Comparison of ENCODE assay signal across 12 mouse cellular contexts in genomic region chr15:13244306-13244705, GRCm38 (mm10).
DNase-seq lines count a peak whose midpoint lies in the region; ATAC-seq and TF ChIP-seq lines count a peak whose summit lies in the region.
"Had no signal": no experiment of that assay in that cellular context is flagged by ENCODE, and none has a peak within 500 bp of the region (broad histone marks: within the 10 kb centered on the region; RNA-seq: fewer than 3 reads in every experiment).

No protein-coding gene starts in this region.

- no peak for TF ChIP-seq POLR2A in lung, adult 2 months (IDR thresholded peaks at IDR 0.05; ENCODE audit: borderline replicate concordance, extremely low read depth, low read depth, low read length)

- H3K36me3 ChIP-seq in lung, embryonic 16.5 days (ENCODE audit: control insufficient read depth, insufficient read depth, low read length): no peaks in the 10 kb centered on the region
- H3K36me3 ChIP-seq in embryonic facial prominence, embryonic 10.5 days (replicated peaks): no peaks in the 10 kb centered on the region
- H3K36me3 ChIP-seq in hindbrain, embryonic 16.5 days (ENCODE audit: control insufficient read depth, insufficient read depth, low read length): no peaks in the 10 kb centered on the region
- H3K36me3 ChIP-seq in neural tube, embryonic 13.5 days: no peaks in the 10 kb centered on the region
- H3K36me3 ChIP-seq: forebrain, embryonic 10.5 days; limb, embryonic 10.5 days had no signal

- no peak overlapping the region for H3K4me2 ChIP-seq in lung, embryonic 16.5 days (ENCODE audit: low read depth, low read length)
- H3K4me2 ChIP-seq in hindbrain, embryonic 16.5 days (ENCODE audit: low read length): peak overlapping the region; percentile 14; the same call in 1 of the 2 replicates
- H3K4me2 ChIP-seq in neural tube, embryonic 13.5 days: peak overlapping the region; percentile 32

- 43% methylated on average over 14 of the region's 14 CpGs for WGBS in lung, embryonic 16.5 days
- WGBS in lung, adult 2 months: 32% methylated on average over 14 of the region's 14 CpGs
- WGBS in embryonic facial prominence, embryonic 10.5 days: 24% methylated on average over 14 of the region's 14 CpGs
- WGBS in hindbrain, embryonic 16.5 days: 32% methylated on average over 14 of the region's 14 CpGs
- 17% methylated on average over 14 of the region's 14 CpGs for WGBS in neural tube, embryonic 13.5 days

- no peak overlapping the region for H3K27ac ChIP-seq in lung, embryonic 16.5 days (ENCODE audit: low read length)
- no peak overlapping the region for H3K27ac ChIP-seq in embryonic facial prominence, embryonic 10.5 days (replicated peaks)
- no peak overlapping the region for H3K27ac ChIP-seq in hindbrain, embryonic 16.5 days (ENCODE audit: low read depth, low read length)
- H3K27ac ChIP-seq in neural tube, embryonic 13.5 days (replicated peaks): no peak overlapping the region
- H3K27ac ChIP-seq: forebrain, embryonic 10.5 days; limb, embryonic 10.5 days had no signal

- H3K9ac ChIP-seq in lung, embryonic 16.5 days (ENCODE audit: low read length): no peak overlapping the region
- no peak overlapping the region for H3K9ac ChIP-seq in hindbrain, embryonic 16.5 days (ENCODE audit: low read depth, low read length)
- no peak overlapping the region for H3K9ac ChIP-seq in neural tube, embryonic 13.5 days

- no peaks in the 10 kb centered on the region for H3K4me1 ChIP-seq in lung, embryonic 16.5 days (replicated peaks; ENCODE audit: control insufficient read depth, insufficient read depth, low read length)
- no peaks in the 10 kb centered on the region for H3K4me1 ChIP-seq in lung, adult 2 months (ENCODE audit: control insufficient read depth, insufficient read depth, low read length)
- H3K4me1 ChIP-seq in embryonic facial prominence, embryonic 10.5 days: peaks cover 10% of the 10 kb centered on the region
- no peaks in the 10 kb centered on the region for H3K4me1 ChIP-seq in hindbrain, embryonic 16.5 days (ENCODE audit: control insufficient read depth, insufficient read depth, low read depth, low read length)
- H3K4me1 ChIP-seq in neural tube, embryonic 13.5 days (replicated peaks): peaks cover 5% of the 10 kb centered on the region; the same call in 1 of the 2 replicates
- H3K4me1 ChIP-seq: forebrain, embryonic 10.5 days; megakaryocyte, embryonic 14.5 days had no signal

- no peak for TF ChIP-seq CTCF in lung, adult 2 months (IDR thresholded peaks at IDR 0.05; ENCODE audit: insufficient read depth, low read length)

- ATAC-seq in lung, embryonic 16.5 days (ENCODE audit: low read depth): peak; percentile 79
- ATAC-seq in hindbrain, embryonic 16.5 days: 0 out of 2 replicates have a peak, but pooled peaks have one; percentile 20
- no peak for ATAC-seq in neural tube, embryonic 13.5 days (ENCODE audit: low read depth)
- ATAC-seq in granulocyte monocyte progenitor cell, adult 5-6 weeks (replicated peaks; ENCODE audit: poor library complexity, severe bottlenecking): no peak

- H3K4me3 ChIP-seq in lung, embryonic 16.5 days (ENCODE audit: low read length): no peak overlapping the region
- H3K4me3 ChIP-seq in lung, adult 2 months (replicated peaks; ENCODE audit: extremely low read depth, low read depth, low read length): no peak overlapping the region
- peak overlapping the region; percentile 40; the same call in 1 of the 2 replicates for H3K4me3 ChIP-seq in embryonic facial prominence, embryonic 10.5 days
- H3K4me3 ChIP-seq in hindbrain, embryonic 16.5 days (ENCODE audit: low read length): no peak overlapping the region
- no peak overlapping the region for H3K4me3 ChIP-seq in neural tube, embryonic 13.5 days
- H3K4me3 ChIP-seq: forebrain, embryonic 10.5 days; limb, embryonic 10.5 days; megakaryocyte, embryonic 14.5 days had no signal

- H3K9me3 ChIP-seq in lung, embryonic 16.5 days (ENCODE audit: control insufficient read depth, low read length): no peaks in the 10 kb centered on the region
- H3K9me3 ChIP-seq in embryonic facial prominence, embryonic 10.5 days: no peaks in the 10 kb centered on the region
- H3K9me3 ChIP-seq in hindbrain, embryonic 16.5 days (ENCODE audit: control insufficient read depth, low read length): no peaks in the 10 kb centered on the region
- no peaks in the 10 kb centered on the region for H3K9me3 ChIP-seq in neural tube, embryonic 13.5 days
- H3K9me3 ChIP-seq: forebrain, embryonic 10.5 days; limb, embryonic 10.5 days had no signal

- H3K27me3 ChIP-seq in lung, embryonic 16.5 days (ENCODE audit: control insufficient read depth, insufficient read depth, low read depth, low read length): no peaks in the 10 kb centered on the region
- H3K27me3 ChIP-seq in embryonic facial prominence, embryonic 10.5 days (replicated peaks; ENCODE audit: low read depth, poor library complexity, severe bottlenecking): no peaks in the 10 kb centered on the region
- no peaks in the 10 kb centered on the region for H3K27me3 ChIP-seq in hindbrain, embryonic 16.5 days (replicated peaks; ENCODE audit: control insufficient read depth, insufficient read depth, low read length)
- H3K27me3 ChIP-seq in neural tube, embryonic 13.5 days: no peaks in the 10 kb centered on the region
- H3K27me3 ChIP-seq: megakaryocyte, embryonic 14.5 days had no signal

- DNase-seq in lung, adult 2 months: no peak
- DNase-seq in embryonic facial prominence, embryonic 10.5 days (ENCODE audit: low spot score): peak; percentile 38
- no peak for DNase-seq in urinary bladder, postnatal 36 days (ENCODE audit: low spot score in 2 of 2)
- DNase-seq: right cerebral cortex, postnatal 14 days; thymus, postnatal 14 days had no signal

Comparison
In these comparisons a context has a peak if more than half of its experiments do, and no peak if none do; other contexts are left out.
1. ATAC-seq: peak in lung, embryonic 16.5 days (single experiment) and hindbrain, embryonic 16.5 days (single experiment); none in neural tube, embryonic 13.5 days (single experiment) and granulocyte monocyte progenitor cell, adult 5-6 weeks (single experiment).